Mouse (Mus musculus) forebrain, embryonic 16.5 days (tissue): ENCODE data around the gene Thumpd3. TPM values are rescaled to one million over a fixed set of nuclear protein-coding genes. Genes with fewer than 3 reads are reported as not detected.

Source experiments
- ATAC-seq: fragments of 200-750 bp; cut with Nextera tagmentation; 2 replicates; pipeline ENCODE4 v1.8.0; 2017; ENCODE audit warnings: mild to moderate bottlenecking, moderate library complexity
- H3K27ac ChIP-seq: fragments of 300-500 bp; sonication (generic); 2 replicates; pipeline ENCODE4 v1.5.1; 2014; ENCODE audit warnings: low read length, control low read depth
- H3K27me3 ChIP-seq: fragments of 300-500 bp; sonication (generic); replicated peaks from 2 replicates; pipeline ENCODE4 v1.6.1; 2014; ENCODE audit warnings: low read length; ENCODE audit not compliant: control insufficient read depth, insufficient read depth
- H3K36me3 ChIP-seq: fragments of 300-500 bp; sonication (generic); 2 replicates; pipeline ENCODE4 v1.6.1; 2014; ENCODE audit not compliant: control insufficient read depth, insufficient read depth
- H3K4me1 ChIP-seq: fragments of 300-500 bp; sonication (generic); replicated peaks from 2 replicates; pipeline ENCODE4 v1.6.1; 2014; ENCODE audit warnings: low read length; ENCODE audit not compliant: control insufficient read depth, insufficient read depth
- H3K4me2 ChIP-seq: fragments of 300-500 bp; sonication (generic); 2 replicates; pipeline ENCODE4 v1.6.1; 2014; ENCODE audit warnings: mild to moderate bottlenecking, low read length, control low read depth
- H3K4me3 ChIP-seq: fragments of 300-500 bp; sonication (generic); replicated peaks from 2 replicates; pipeline ENCODE4 v1.5.1; 2014; ENCODE audit warnings: mild to moderate bottlenecking, low read length, control low read depth
- H3K9ac ChIP-seq: fragments of 300-500 bp; sonication (generic); replicated peaks from 2 replicates; pipeline ENCODE4 v1.6.1; 2014; ENCODE audit warnings: low read depth, low read length, control low read depth
- H3K9me3 ChIP-seq: fragments of 300-500 bp; sonication (generic); 2 replicates; pipeline ENCODE4 v1.6.1; 2016; ENCODE audit warnings: low read length; ENCODE audit not compliant: control insufficient read depth
- WGBS: fragments of 180-500 bp; shearing (Covaris S2); extraction: QIAGEN DNeasy Blood & Tissue Kit; methylation state at CpG from one replicate; pipeline ENCODE4 v1.1.7; 2014; 5-methylcytosine and 5-hydroxymethylcytosine counted together
- polyA plus RNA-seq: library from polyadenylated mRNA; unstranded; fragments of >200 nt; fragmentation: Nextera tagmentation; extraction: Ambion mirVana; gene quantifications from 2 replicates; pipeline ENCODE4 v1.2.1, GENCODE M21; 2015

Gene Thumpd3
- polyA plus RNA-seq: 65.0 and 66.8 TPM in 2 replicates

- Histone ChIP-seq H3K4me1 (peaks cover 17% of the 10 kb centered on the region), H3K9me3 (no peaks in the 10 kb centered on the region), H3K27me3 (no peaks in the 10 kb centered on the region), H3K27ac (peak within 1 kb of the TSS; percentile 80), H3K4me3 (peak within 1 kb of the TSS; percentile 55), H3K4me2 (peak within 1 kb of the TSS; percentile 99), H3K36me3 (peaks cover 9% of the 10 kb centered on the region), H3K9ac (peak within 1 kb of the TSS; percentile 79)
- WGBS: under 1% methylated on average over 59 of the region's 59 CpGs
- ATAC-seq: peak; percentile 99
These were observed at the start of gene Thumpd3 for GRCm38 (mm10) chr6:113046041-113046975. Thumpd3 (plus strand) TSS chr6:113046225.

GRCm38 (mm10) chr6:112999199-112999598 is 46.8 kb upstream of the Thumpd3 start:
- ATAC-seq: no peak
- H3K9me3 ChIP-seq: no peaks in the 10 kb centered on the region
- no peak overlapping the region for H3K27ac ChIP-seq
- no peaks in the 10 kb centered on the region for H3K36me3 ChIP-seq
- no peaks in the 10 kb centered on the region for H3K27me3 ChIP-seq
- H3K4me2 ChIP-seq: no peak overlapping the region
- no peak overlapping the region for H3K9ac ChIP-seq
- H3K4me1 ChIP-seq: 0 out of 2 replicates have a peak, but pooled peaks cover 4% of the 10 kb centered on the region
- 51% methylated on average over 2 of the region's 2 CpGs for WGBS
- H3K4me3 ChIP-seq: no peak overlapping the region

DNA sequence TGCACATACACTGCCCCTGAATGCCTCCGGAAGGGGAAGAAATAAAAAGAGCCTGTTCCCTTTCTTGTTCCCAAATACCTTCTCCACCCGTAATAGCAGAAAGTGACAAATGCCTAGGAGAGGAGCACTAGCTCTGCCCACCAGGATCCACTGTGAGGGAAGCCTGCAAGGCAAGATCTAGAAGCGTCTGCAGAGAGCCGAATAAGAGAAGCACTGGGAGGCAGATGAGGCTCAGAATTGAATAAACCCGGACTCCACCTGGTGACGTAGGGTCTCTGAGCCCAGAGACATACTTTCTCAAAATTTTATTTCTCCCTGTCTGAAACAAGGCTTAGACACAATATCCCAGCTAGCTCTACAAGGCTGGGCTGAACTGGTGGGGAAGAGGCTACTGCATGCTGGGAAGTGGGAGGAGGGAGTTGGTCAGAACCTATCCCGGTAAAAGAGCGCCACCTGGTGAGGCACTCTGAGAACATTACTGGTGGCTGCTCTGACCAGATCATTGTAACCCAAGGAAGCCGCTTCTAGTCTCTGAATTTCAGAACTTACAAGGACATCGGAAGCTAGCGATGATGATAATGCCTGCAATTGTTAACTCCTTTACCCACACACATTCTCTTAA is 45.2 kb upstream of the Thumpd3 start:
- Histone ChIP-seq H3K4me2 (peak overlapping the region; percentile 21; the same call in 1 of the 2 replicates), H3K9me3 (no peaks in the 10 kb centered on the region), H3K27me3 (no peaks in the 10 kb centered on the region), H3K27ac (no peak overlapping the region), H3K9ac (0 out of 2 replicates have a peak overlapping the region, but pooled peaks have one; percentile 6), H3K36me3 (no peaks in the 10 kb centered on the region), H3K4me3 (no peak overlapping the region), H3K4me1 (0 out of 2 replicates have a peak, but pooled peaks cover 4% of the 10 kb centered on the region)
- 33% methylated on average over 11 of the region's 11 CpGs for WGBS
- peak; percentile 97 for ATAC-seq

- no peak overlapping the region for H3K9ac ChIP-seq
- 0 out of 2 replicates have a peak, but pooled peaks cover 4% of the 10 kb centered on the region for H3K4me1 ChIP-seq
- H3K27me3 ChIP-seq: no peaks in the 10 kb centered on the region
- no peaks in the 10 kb centered on the region for H3K36me3 ChIP-seq
- no peak for ATAC-seq
- no peak overlapping the region for H3K27ac ChIP-seq
- H3K4me3 ChIP-seq: no peak overlapping the region
- no peaks in the 10 kb centered on the region for H3K9me3 ChIP-seq
- no peak overlapping the region for H3K4me2 ChIP-seq
- 77% methylated on average over 12 of the region's 12 CpGs for WGBS
These were observed 44.3 kb upstream of the Thumpd3 start for GRCm38 (mm10) chr6:113001719-113002118.

- 0 out of 2 replicates have a peak, but pooled peaks cover 4% of the 10 kb centered on the region for H3K4me1 ChIP-seq
- H3K36me3 ChIP-seq: no peaks in the 10 kb centered on the region
- H3K9me3 ChIP-seq: peaks cover 2% of the 10 kb centered on the region; the same call in 1 of the 2 replicates
- H3K9ac ChIP-seq: no peak overlapping the region
- no peaks in the 10 kb centered on the region for H3K27me3 ChIP-seq
- no peak overlapping the region for H3K4me3 ChIP-seq
- no peak for ATAC-seq
- no peak overlapping the region for H3K27ac ChIP-seq
- H3K4me2 ChIP-seq: no peak overlapping the region
- WGBS: 93% methylated on average over 10 of the region's 10 CpGs
These were observed 42.5 kb upstream of the Thumpd3 start for GRCm38 (mm10) chr6:113003313-113004111.

DNA sequence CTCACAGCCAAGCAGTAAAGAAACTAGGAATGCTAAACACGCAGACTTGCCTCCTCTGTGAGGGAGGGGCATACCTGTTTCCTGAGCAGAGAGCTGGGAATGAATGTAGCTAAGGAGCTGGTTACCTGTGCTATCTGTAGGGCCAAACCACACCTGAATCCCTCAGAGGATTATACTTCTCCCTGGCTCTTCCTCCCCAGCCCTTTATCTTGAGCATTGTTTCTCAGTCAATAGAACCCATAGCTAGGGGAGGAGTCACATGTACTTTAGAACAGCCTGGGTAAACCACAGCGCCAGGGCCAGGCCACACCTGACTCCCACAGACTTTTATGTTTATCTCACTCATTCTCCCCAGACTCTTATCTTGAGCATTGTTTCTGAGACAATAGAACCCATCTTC is 39.2 kb upstream of the Thumpd3 start:
- no peak for ATAC-seq
- WGBS: 54% methylated on average over 2 of the region's 2 CpGs
- Histone ChIP-seq H3K9ac (no peak overlapping the region), H3K4me2 (no peak overlapping the region), H3K27me3 (no peaks in the 10 kb centered on the region), H3K4me3 (no peak overlapping the region), H3K9me3 (peaks cover 2% of the 10 kb centered on the region; the same call in 1 of the 2 replicates), H3K4me1 (0 out of 2 replicates have a peak, but pooled peaks cover 2% of the 10 kb centered on the region), H3K36me3 (no peaks in the 10 kb centered on the region), H3K27ac (no peak overlapping the region)

DNA sequence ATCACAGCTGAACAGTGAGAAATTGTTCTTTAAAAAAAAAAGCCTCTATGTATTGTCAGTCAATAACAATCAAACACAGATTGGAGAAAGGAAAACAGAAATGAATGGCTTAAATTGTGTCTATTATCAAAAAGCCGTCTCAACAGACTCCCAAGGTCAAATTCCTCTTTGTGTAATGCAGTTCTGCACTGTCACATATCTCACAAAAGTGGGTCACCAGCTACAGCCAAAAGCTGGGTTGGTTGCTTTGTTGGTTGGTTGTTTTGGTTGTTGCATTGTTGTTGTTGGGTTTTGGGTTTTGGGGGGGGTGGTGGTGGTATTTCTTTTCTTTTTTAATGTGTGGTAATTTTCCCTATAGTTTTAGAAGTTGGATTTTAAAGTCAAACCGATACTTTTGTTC is 34.1 kb upstream of the Thumpd3 start:
- no peaks in the 10 kb centered on the region for H3K27me3 ChIP-seq
- peaks cover 2% of the 10 kb centered on the region; the same call in 1 of the 2 replicates for H3K9me3 ChIP-seq
- H3K36me3 ChIP-seq: no peaks in the 10 kb centered on the region
- peaks cover 17% of the 10 kb centered on the region for H3K4me1 ChIP-seq
- H3K4me3 ChIP-seq: no peak overlapping the region
- 14% methylated on average over 2 of the region's 2 CpGs for WGBS
- no peak overlapping the region for H3K4me2 ChIP-seq
- ATAC-seq: no peak
- no peak overlapping the region for H3K9ac ChIP-seq
- peak overlapping the region; percentile 58 for H3K27ac ChIP-seq

GRCm38 (mm10) chr6:113012495-113012941 is 33.5 kb upstream of the Thumpd3 start:
- no peaks in the 10 kb centered on the region for H3K27me3 ChIP-seq
- 4% methylated on average over 6 of the region's 6 CpGs for WGBS
- H3K4me2 ChIP-seq: no peak overlapping the region

More at GRCm38 (mm10) chr6:113012495-113012941, 33.5 kb upstream of the Thumpd3 start:
- H3K9me3 ChIP-seq: peaks cover 2% of the 10 kb centered on the region; the same call in 1 of the 2 replicates
- no peak overlapping the region for H3K9ac ChIP-seq
- H3K4me3 ChIP-seq: no peak overlapping the region
- peak; percentile 89 for ATAC-seq
- peaks cover 22% of the 10 kb centered on the region for H3K4me1 ChIP-seq
- H3K27ac ChIP-seq: peak overlapping the region; percentile 41
- H3K36me3 ChIP-seq: no peaks in the 10 kb centered on the region
